In the genomic region with DNA sequence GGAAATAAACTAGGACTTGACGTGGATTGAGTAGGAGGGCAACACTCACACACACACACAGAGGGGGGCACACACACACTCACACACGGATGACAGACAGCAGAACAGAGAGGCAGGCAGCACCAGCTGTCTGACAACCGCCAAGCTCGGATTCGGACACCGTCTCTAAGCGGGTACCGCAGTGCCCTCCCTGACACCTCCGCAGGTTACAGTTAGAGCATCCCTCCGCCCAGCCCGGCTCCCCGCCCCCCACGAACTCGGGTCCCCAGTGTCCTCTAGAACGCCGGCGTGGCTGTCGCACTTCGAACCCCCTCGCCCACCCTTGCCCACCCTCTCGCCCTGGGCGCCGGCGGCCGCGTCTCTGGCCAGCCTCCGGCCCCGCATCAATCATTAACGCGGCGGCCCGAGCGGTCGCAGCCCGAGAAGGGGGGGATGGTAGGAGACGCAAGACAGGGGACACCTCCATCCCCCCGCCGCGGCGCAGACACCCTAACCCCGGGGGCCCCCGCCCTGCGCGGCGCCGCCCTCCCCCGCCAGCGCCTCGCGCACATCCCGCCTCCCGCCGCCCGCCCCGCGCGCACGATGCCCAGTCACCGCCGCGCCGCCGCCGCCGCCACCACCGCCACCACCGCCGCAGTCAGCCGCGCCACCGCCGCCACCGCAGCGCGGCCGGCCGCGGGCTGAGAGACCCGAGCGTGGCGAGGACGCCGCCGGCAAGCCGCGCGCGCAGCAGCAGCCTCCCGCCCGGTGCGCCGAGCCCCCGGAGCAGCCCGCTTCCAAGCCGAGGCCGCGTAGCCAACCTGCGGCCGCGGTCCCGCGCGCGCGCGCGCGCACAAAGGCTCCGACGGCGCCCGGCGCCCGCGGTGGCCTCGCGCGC, we compare ENCODE assay signal across 8 mouse cellular contexts. TPM values are rescaled to one million over a fixed set of nuclear protein-coding genes. Genes with fewer than 3 reads are reported as not detected.
DNase-seq lines count a peak whose midpoint lies in the region; ATAC-seq lines count a peak whose summit lies in the region.

A gene (plus strand): TSS at position 599 of the 877 bp plus-strand sequence.

- peak; percentile 55 for ATAC-seq in embryonic facial prominence, embryonic 12.5 days (ENCODE audit: insufficient number of reproducible peaks, insufficient read depth, low FRiP score, low TSS enrichment)
- 0 out of 2 replicates have a peak, but pooled peaks have one; percentile 27 for ATAC-seq in heart, embryonic 13.5 days (ENCODE audit: extremely low read depth, insufficient number of reproducible peaks, low FRiP score, low TSS enrichment)
- ATAC-seq in kidney, embryonic 16.5 days (ENCODE audit: low FRiP score, low TSS enrichment) = peak; percentile 69
- ATAC-seq in liver, embryonic 12.5 days = peak; percentile 53
- ATAC-seq in activated CD4-positive, CD25-positive, alpha-beta regulatory T cell, adult 4 months = no peak

- H3K4me1 ChIP-seq in embryonic facial prominence, embryonic 12.5 days = peaks cover 5% of the 10 kb centered on the region
- H3K4me1 ChIP-seq in heart, embryonic 13.5 days = peaks cover 28% of the 10 kb centered on the region
- H3K4me1 ChIP-seq in kidney, embryonic 16.5 days (ENCODE audit: insufficient read depth, low read length) = peaks cover 16% of the 10 kb centered on the region
- peaks cover 59% of the 10 kb centered on the region for H3K4me1 ChIP-seq in liver, embryonic 12.5 days

- peak within 1 kb of the TSS; percentile 57 for H3K9ac ChIP-seq in embryonic facial prominence, embryonic 12.5 days
- H3K9ac ChIP-seq in heart, embryonic 13.5 days = peak within 1 kb of the TSS; percentile 80
- peak within 1 kb of the TSS; percentile 65 for H3K9ac ChIP-seq in kidney, embryonic 16.5 days (replicated peaks; ENCODE audit: low read length)
- peak within 1 kb of the TSS; percentile 67 for H3K9ac ChIP-seq in liver, embryonic 12.5 days

- H3K4me2 ChIP-seq in embryonic facial prominence, embryonic 12.5 days (replicated peaks) = peak within 1 kb of the TSS; percentile 97
- peak within 1 kb of the TSS; percentile 97 for H3K4me2 ChIP-seq in heart, embryonic 13.5 days
- peak within 1 kb of the TSS; percentile 97 for H3K4me2 ChIP-seq in kidney, embryonic 16.5 days (replicated peaks; ENCODE audit: low read depth, low read length)
- peak within 1 kb of the TSS; percentile 93 for H3K4me2 ChIP-seq in liver, embryonic 12.5 days

- H3K9me3 ChIP-seq in embryonic facial prominence, embryonic 12.5 days = no peaks in the 10 kb centered on the region
- H3K9me3 ChIP-seq in heart, embryonic 13.5 days = no peaks in the 10 kb centered on the region
- no peaks in the 10 kb centered on the region for H3K9me3 ChIP-seq in kidney, embryonic 16.5 days (ENCODE audit: low read length)
- no peaks in the 10 kb centered on the region for H3K9me3 ChIP-seq in liver, embryonic 12.5 days (replicated peaks)

- peak within 1 kb of the TSS; percentile 55 for H3K4me3 ChIP-seq in embryonic facial prominence, embryonic 12.5 days
- H3K4me3 ChIP-seq in heart, embryonic 13.5 days = peak within 1 kb of the TSS; percentile 70
- peak within 1 kb of the TSS; percentile 66 for H3K4me3 ChIP-seq in kidney, embryonic 16.5 days (ENCODE audit: low read length)
- peak within 1 kb of the TSS; percentile 68 for H3K4me3 ChIP-seq in liver, embryonic 12.5 days

- WGBS in embryonic facial prominence, embryonic 12.5 days = under 1% methylated on average over 67 of the region's 118 CpGs
- under 1% methylated on average over 47 of the region's 118 CpGs for WGBS in heart, embryonic 13.5 days
- 0% methylated on average over 12 of the region's 118 CpGs for WGBS in kidney, embryonic 16.5 days
- 2% methylated on average over 74 of the region's 118 CpGs for WGBS in liver, embryonic 12.5 days (ENCODE audit: insufficient replicate concordance)

- no peak within 1 kb of the TSS for H3K27ac ChIP-seq in embryonic facial prominence, embryonic 12.5 days
- H3K27ac ChIP-seq in heart, embryonic 13.5 days (replicated peaks) = no peak within 1 kb of the TSS
- H3K27ac ChIP-seq in kidney, embryonic 16.5 days (ENCODE audit: low read length) = no peak within 1 kb of the TSS
- peak within 1 kb of the TSS; percentile 70 for H3K27ac ChIP-seq in liver, embryonic 12.5 days

- peak; percentile 6 for DNase-seq in urinary bladder, postnatal 25 days (ENCODE audit: low spot score)
- no peak for DNase-seq in urinary bladder, postnatal 14 days (ENCODE audit: low spot score)
- peak; percentile 60 for DNase-seq in right cerebral cortex, adult 18-20 months

- H3K36me3 ChIP-seq in embryonic facial prominence, embryonic 12.5 days = no peaks in the 10 kb centered on the region
- no peaks in the 10 kb centered on the region for H3K36me3 ChIP-seq in heart, embryonic 13.5 days
- no peaks in the 10 kb centered on the region for H3K36me3 ChIP-seq in kidney, embryonic 16.5 days (ENCODE audit: insufficient read depth, low read length)
- H3K36me3 ChIP-seq in liver, embryonic 12.5 days = no peaks in the 10 kb centered on the region

- H3K27me3 ChIP-seq in embryonic facial prominence, embryonic 12.5 days = peaks cover 74% of the 10 kb centered on the region
- H3K27me3 ChIP-seq in heart, embryonic 13.5 days (replicated peaks) = peaks cover 98% of the 10 kb centered on the region
- peaks cover 92% of the 10 kb centered on the region for H3K27me3 ChIP-seq in kidney, embryonic 16.5 days (ENCODE audit: insufficient read depth, low read length)
- peaks cover 75% of the 10 kb centered on the region for H3K27me3 ChIP-seq in liver, embryonic 12.5 days (replicated peaks)

RNA-seq across cellular contexts. Expression of the gene that starts here (rescaled TPM):
- 0.45 and 0.62 TPM in 2 replicates for polyA plus RNA-seq in embryonic facial prominence, embryonic 12.5 days (2016; fragmentation: Nextera tagmentation; extraction: Ambion mirVana)
- 0.39 and 0.68 TPM in 2 replicates for polyA plus RNA-seq in heart, embryonic 13.5 days (2015; fragmentation: Nextera tagmentation; extraction: Ambion mirVana)
- 0.81 and 1.00 TPM in 2 replicates for polyA plus RNA-seq in kidney, embryonic 16.5 days (2015; fragmentation: Nextera tagmentation; extraction: Ambion mirVana)
- 14.2 and 14.3 TPM in 2 replicates for polyA plus RNA-seq in liver, embryonic 12.5 days (2016; fragmentation: Nextera tagmentation; extraction: Ambion mirVana)
- polyA plus RNA-seq in activated CD4-positive, CD25-positive, alpha-beta regulatory T cell, adult 4 months (2017; shearing (Covaris generic)) = under 1 TPM in 1 of 2 experiments, not detected in 1; 0.06 TPM

Comparison
In these comparisons a context has a peak if more than half of its experiments do, and no peak if none do; other contexts are left out.
1. Peak in ATAC-seq, H3K4me3 ChIP-seq, H3K9ac ChIP-seq and H3K4me2 ChIP-seq in embryonic facial prominence, embryonic 12.5 days; RNA of the gene not detected or under 1 TPM.
2. Peak in ATAC-seq, H3K4me3 ChIP-seq, H3K9ac ChIP-seq and H3K4me2 ChIP-seq in heart, embryonic 13.5 days; RNA of the gene not detected or under 1 TPM.
3. Peak in ATAC-seq, H3K4me3 ChIP-seq, H3K9ac ChIP-seq and H3K4me2 ChIP-seq in kidney, embryonic 16.5 days; RNA of the gene not detected or under 1 TPM.